Mouse (Mus musculus) hindbrain, embryonic 11.5 days (tissue): ENCODE results near the gene Celf5. TPM values are rescaled to one million over a fixed set of nuclear protein-coding genes. Genes with fewer than 3 reads are reported as not detected.

Experiments used
- ATAC-seq: fragments of 200-750 bp; cut with Nextera tagmentation; 2 replicates; pipeline ENCODE4 v1.8.0; 2017; ENCODE audit warnings: mild to moderate bottlenecking, moderate TSS enrichment, moderate library complexity; ENCODE audit not compliant: low FRiP score
- DNase-seq: peaks from one replicate; pipeline ENCODE4 v3.0.0-alpha.2; 2015; ENCODE audit warnings: low spot score
- H3K27ac ChIP-seq: fragments of 300-500 bp; sonication (generic); 2 replicates; pipeline ENCODE4 v1.5.1; 2014; ENCODE audit warnings: mild to moderate bottlenecking, low read depth, low read length
- H3K27me3 ChIP-seq: fragments of 300-500 bp; sonication (generic); 2 replicates; pipeline ENCODE4 v1.6.1; 2014; ENCODE audit warnings: mild to moderate bottlenecking, low read length, moderate library complexity, mixed read lengths; ENCODE audit not compliant: control insufficient read depth, insufficient read depth
- H3K36me3 ChIP-seq: fragments of 300-500 bp; sonication (generic); 2 replicates; pipeline ENCODE4 v1.6.1; 2014; ENCODE audit warnings: mild to moderate bottlenecking, low read length, moderate library complexity, mixed read lengths; ENCODE audit not compliant: control insufficient read depth, insufficient read depth
- H3K4me1 ChIP-seq: fragments of 300-500 bp; sonication (generic); replicated peaks from 2 replicates; pipeline ENCODE4 v1.6.1; 2014; ENCODE audit warnings: low read length, mixed read lengths; ENCODE audit not compliant: control insufficient read depth, insufficient read depth
- H3K4me2 ChIP-seq: fragments of 300-500 bp; sonication (generic); replicated peaks from 2 replicates; pipeline ENCODE4 v1.6.1; 2014; ENCODE audit warnings: mild to moderate bottlenecking, low read depth, low read length
- H3K4me3 ChIP-seq: fragments of 300-500 bp; sonication (generic); 2 replicates; pipeline ENCODE4 v1.5.1; 2014; ENCODE audit warnings: low read depth, low read length
- H3K9ac ChIP-seq: fragments of 300-500 bp; sonication (generic); 2 replicates; pipeline ENCODE4 v1.6.1; 2014; ENCODE audit warnings: low read depth, low read length
- H3K9me3 ChIP-seq: fragments of 300-500 bp; sonication (generic); 2 replicates; pipeline ENCODE4 v1.6.1; 2016; ENCODE audit warnings: low read length; ENCODE audit not compliant: control insufficient read depth
- WGBS: fragments of 180-500 bp; shearing (Covaris S2); extraction: QIAGEN DNeasy Blood & Tissue Kit; methylation state at CpG from one replicate; pipeline ENCODE4 v1.1.7; 2014; 5-methylcytosine and 5-hydroxymethylcytosine counted together
- polyA plus RNA-seq: library from polyadenylated mRNA; unstranded; fragments of >200 nt; fragmentation: Nextera tagmentation; extraction: Ambion mirVana; gene quantifications from 2 replicates; pipeline ENCODE4 v1.2.1, GENCODE M21; 2014

The Celf5 gene
- polyA plus RNA-seq: 12.7 and 13.7 TPM in 2 replicates

- H3K27me3 ChIP-seq: peaks cover 12% of the 10 kb centered on the region
- H3K4me1 ChIP-seq: peaks cover 4% of the 10 kb centered on the region
- H3K4me2 ChIP-seq: peak within 1 kb of the TSS; percentile 58
- no peak within 1 kb of the TSS for H3K27ac ChIP-seq
- H3K4me3 ChIP-seq: peak within 1 kb of the TSS; percentile 44
- no peaks in the 10 kb centered on the region for H3K9me3 ChIP-seq
- peak; percentile 55 for ATAC-seq
- under 1% methylated on average over 35 of the region's 36 CpGs for WGBS
- peak within 1 kb of the TSS; percentile 62 for H3K9ac ChIP-seq
- H3K36me3 ChIP-seq: peaks cover 3% of the 10 kb centered on the region; the same call in 1 of the 2 replicates
- DNase-seq: peak; percentile 85
These were observed at the start of gene Celf5 for GRCm38 (mm10) chr10:81482533-81482889. Gene Celf5, minus strand, starts transcription at chr10:81482709.

- ATAC-seq (peak; percentile 23; the same call in 1 of the 2 replicates), DNase-seq (peak; percentile 87)
- WGBS: 13% methylated on average over 14 of the region's 14 CpGs
These were observed 44.3 kb upstream of the Celf5 start for GRCm38 (mm10) chr10:81526779-81527178.

DNA sequence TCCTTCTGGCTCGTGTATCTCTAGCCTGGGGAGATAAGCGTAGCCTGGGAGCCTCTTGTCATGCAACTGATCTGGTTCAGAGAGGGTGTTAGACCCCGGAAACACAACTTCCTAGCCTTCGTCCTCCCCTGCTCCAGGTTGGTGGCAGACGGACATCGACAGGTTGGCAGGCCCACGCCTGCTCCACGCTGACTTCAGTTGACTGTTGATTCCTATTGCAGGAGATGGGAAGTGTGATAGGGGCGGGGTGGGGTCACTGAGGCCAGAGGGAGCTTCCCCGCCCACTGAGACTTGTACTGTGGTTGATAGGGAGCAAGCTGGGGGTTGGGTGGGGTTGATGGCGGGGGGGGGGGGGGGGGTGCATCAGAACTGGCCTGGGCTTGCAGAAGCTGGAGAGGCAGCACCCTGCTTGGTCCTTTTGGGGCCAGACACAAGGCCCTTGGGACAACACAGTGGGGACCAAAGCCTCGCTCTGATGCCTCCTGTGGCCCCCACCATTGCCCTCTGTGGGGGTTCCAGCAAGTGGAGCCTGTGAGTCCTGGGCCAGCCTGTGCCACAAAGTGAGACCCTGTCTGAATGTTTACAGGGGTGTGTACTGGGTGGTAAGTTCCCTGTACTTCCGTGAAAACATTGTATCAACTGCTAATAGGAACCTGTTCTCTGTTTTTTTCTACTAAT, 42.6 kb upstream of the Celf5 start:
- H3K27me3 ChIP-seq: peaks cover 8% of the 10 kb centered on the region; the same call in 1 of the 2 replicates
- H3K9ac ChIP-seq: no peak overlapping the region
- H3K4me3 ChIP-seq: no peak overlapping the region
- no peak overlapping the region for H3K27ac ChIP-seq
- no peak for DNase-seq
- H3K4me1 ChIP-seq: 0 out of 2 replicates have a peak, but pooled peaks cover 2% of the 10 kb centered on the region
- 73% methylated on average over 12 of the region's 13 CpGs for WGBS
- no peak overlapping the region for H3K4me2 ChIP-seq
- no peaks in the 10 kb centered on the region for H3K9me3 ChIP-seq
- H3K36me3 ChIP-seq: peaks cover 4% of the 10 kb centered on the region; the same call in 1 of the 2 replicates
- ATAC-seq: no peak

More at GRCm38 (mm10) chr10:81526779-81527178, 44.3 kb upstream of the Celf5 start:
- Histone ChIP-seq H3K4me1 (0 out of 2 replicates have a peak, but pooled peaks cover 2% of the 10 kb centered on the region), H3K9me3 (no peaks in the 10 kb centered on the region), H3K27ac (no peak overlapping the region), H3K9ac (no peak overlapping the region), H3K27me3 (peaks cover 8% of the 10 kb centered on the region; the same call in 1 of the 2 replicates), H3K4me2 (no peak overlapping the region), H3K4me3 (no peak overlapping the region), H3K36me3 (peaks cover 5% of the 10 kb centered on the region; the same call in 1 of the 2 replicates)

GRCm38 (mm10) chr10:81524051-81524605, 41.6 kb upstream of the Celf5 start, which contains the start of gene Gna15:
Gene Gna15, minus strand, starts transcription at chr10:81524225.
- no peak within 1 kb of the TSS for H3K27ac ChIP-seq
- no peak for ATAC-seq
- H3K4me2 ChIP-seq: no peak within 1 kb of the TSS
- no peaks in the 10 kb centered on the region for H3K9me3 ChIP-seq
- WGBS: 21% methylated on average over 9 of the region's 9 CpGs
- H3K36me3 ChIP-seq: no peaks in the 10 kb centered on the region
- peaks cover 8% of the 10 kb centered on the region; the same call in 1 of the 2 replicates for H3K27me3 ChIP-seq
- H3K9ac ChIP-seq: no peak within 1 kb of the TSS
- H3K4me3 ChIP-seq: no peak within 1 kb of the TSS
- no peak for DNase-seq
- H3K4me1 ChIP-seq: 0 out of 2 replicates have a peak, but pooled peaks cover 2% of the 10 kb centered on the region

DNA sequence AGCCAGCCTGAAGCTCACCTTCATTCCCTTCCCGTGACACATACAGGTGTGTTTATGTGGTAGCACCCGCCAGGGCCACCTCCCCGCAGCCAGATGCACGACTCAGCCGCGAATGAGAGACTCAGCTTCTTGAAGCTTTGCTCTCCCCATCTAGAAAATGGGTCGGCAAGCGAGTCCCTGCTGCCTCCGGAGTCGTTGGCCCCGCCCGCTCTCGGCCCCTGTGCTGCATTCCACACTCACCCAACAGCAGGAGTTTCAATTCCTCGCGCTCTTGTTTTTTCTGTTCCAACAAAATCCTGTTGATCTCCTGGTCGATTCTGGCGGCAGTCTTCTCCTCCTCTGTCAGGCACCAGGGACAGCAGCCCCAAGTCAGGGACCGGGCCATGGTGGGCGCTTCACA, 41.1 kb upstream of the Celf5 start:
- no peak overlapping the region for H3K4me2 ChIP-seq
- DNase-seq (no peak), ATAC-seq (no peak)
- H3K9me3 ChIP-seq: no peaks in the 10 kb centered on the region
- WGBS: 20% methylated on average over 19 of the region's 19 CpGs
- no peak overlapping the region for H3K4me3 ChIP-seq
- H3K4me1 ChIP-seq: 0 out of 2 replicates have a peak, but pooled peaks cover 2% of the 10 kb centered on the region
- H3K9ac ChIP-seq: no peak overlapping the region
- H3K27ac ChIP-seq: no peak overlapping the region
- no peaks in the 10 kb centered on the region for H3K36me3 ChIP-seq
- peaks cover 8% of the 10 kb centered on the region; the same call in 1 of the 2 replicates for H3K27me3 ChIP-seq

GRCm38 (mm10) chr10:81523142-81523541, 40.6 kb upstream of the Celf5 start:
- whole genome bisulfite sequencing: 80% methylated on average over 6 of the region's 6 CpGs

GRCm38 (mm10) chr10:81519978-81520365, 37.5 kb upstream of the Celf5 start:
- WGBS: 70% methylated on average over 3 of the region's 3 CpGs
- Histone ChIP-seq H3K9me3 (no peaks in the 10 kb centered on the region), H3K27me3 (peaks cover 8% of the 10 kb centered on the region; the same call in 1 of the 2 replicates), H3K4me3 (no peak overlapping the region), H3K4me2 (no peak overlapping the region), H3K9ac (no peak overlapping the region), H3K36me3 (no peaks in the 10 kb centered on the region), H3K4me1 (0 out of 2 replicates have a peak, but pooled peaks cover 2% of the 10 kb centered on the region), H3K27ac (no peak overlapping the region)
- ATAC-seq (no peak), DNase-seq (no peak)

More at GRCm38 (mm10) chr10:81523142-81523541, 40.6 kb upstream of the Celf5 start:
- Histone ChIP-seq H3K27ac (no peak overlapping the region), H3K27me3 (peaks cover 8% of the 10 kb centered on the region; the same call in 1 of the 2 replicates), H3K9ac (no peak overlapping the region), H3K4me1 (0 out of 2 replicates have a peak, but pooled peaks cover 2% of the 10 kb centered on the region), H3K9me3 (no peaks in the 10 kb centered on the region), H3K4me3 (no peak overlapping the region), H3K36me3 (no peaks in the 10 kb centered on the region), H3K4me2 (no peak overlapping the region)
- DNase-seq (no peak), ATAC-seq (no peak)

- no peak for DNase-seq
- no peak overlapping the region for H3K9ac ChIP-seq
- no peaks in the 10 kb centered on the region for H3K9me3 ChIP-seq
- no peaks in the 10 kb centered on the region for H3K36me3 ChIP-seq
- H3K4me1 ChIP-seq: 0 out of 2 replicates have a peak, but pooled peaks cover 2% of the 10 kb centered on the region
- 83% methylated on average over 6 of the region's 6 CpGs for WGBS
- H3K4me2 ChIP-seq: no peak overlapping the region
- ATAC-seq: no peak
- peaks cover 8% of the 10 kb centered on the region; the same call in 1 of the 2 replicates for H3K27me3 ChIP-seq
- no peak overlapping the region for H3K4me3 ChIP-seq
- no peak overlapping the region for H3K27ac ChIP-seq
These were observed 36.9 kb upstream of the Celf5 start for GRCm38 (mm10) chr10:81519227-81519977.
